Mouse (Mus musculus): ENCODE measurements around the gene Cst6. TPM values are rescaled to one million over a fixed set of nuclear protein-coding genes. Genes with fewer than 3 reads are reported as not detected.

The Cst6 gene
- polyA plus RNA-seq, 1 experiment from 2014 or later = 1.8 TPM

DNA sequence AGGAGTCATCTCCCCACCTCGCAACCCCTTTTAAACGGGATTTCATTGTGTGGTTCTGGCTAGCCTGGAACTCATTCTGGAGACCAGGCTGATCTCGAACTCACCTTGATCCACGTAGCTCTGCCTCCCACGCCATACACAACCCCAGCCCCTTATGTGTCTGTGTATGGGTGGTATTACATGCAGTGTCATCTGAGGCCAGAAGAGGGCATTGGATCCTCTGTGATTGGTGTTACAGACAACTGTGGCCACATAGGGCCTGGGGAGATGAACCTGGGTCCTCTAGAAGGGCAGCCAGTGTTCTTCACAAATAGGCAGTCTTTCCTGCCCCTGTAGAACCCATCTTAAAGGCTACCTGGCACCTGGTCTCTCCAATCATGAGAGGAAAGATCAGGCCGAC is 43.1 kb downstream of the Cst6 start:
- Histone ChIP-seq H3K4me1 (ENCODE audit: control insufficient read depth, insufficient read depth, low read length) (no peaks in the 10 kb centered on the region), H3K4me3 (ENCODE audit: low read depth, low read length) (no peak overlapping the region), H3K27ac (ENCODE audit: low read depth, low read length) (no peak overlapping the region), H3K4me2 (ENCODE audit: low read depth) (no peak overlapping the region), H3K9me3 (ENCODE audit: control insufficient read depth, low read length) (no peaks in the 10 kb centered on the region), H3K9ac (ENCODE audit: low read length) (no peak overlapping the region), H3K36me3 (ENCODE audit: control insufficient read depth, insufficient read depth, low read length) (peaks cover 8% of the 10 kb centered on the region; the same call in 1 of the 2 replicates), H3K27me3 (ENCODE audit: control insufficient read depth, insufficient read depth, low read length) (no peaks in the 10 kb centered on the region)
- WGBS = 90% methylated on average over 6 of the region's 6 CpGs
- DNase-seq (ENCODE audit: low spot score) (no peak), ATAC-seq (ENCODE audit: insufficient read depth, low FRiP score, low TSS enrichment) (no peak)

DNA sequence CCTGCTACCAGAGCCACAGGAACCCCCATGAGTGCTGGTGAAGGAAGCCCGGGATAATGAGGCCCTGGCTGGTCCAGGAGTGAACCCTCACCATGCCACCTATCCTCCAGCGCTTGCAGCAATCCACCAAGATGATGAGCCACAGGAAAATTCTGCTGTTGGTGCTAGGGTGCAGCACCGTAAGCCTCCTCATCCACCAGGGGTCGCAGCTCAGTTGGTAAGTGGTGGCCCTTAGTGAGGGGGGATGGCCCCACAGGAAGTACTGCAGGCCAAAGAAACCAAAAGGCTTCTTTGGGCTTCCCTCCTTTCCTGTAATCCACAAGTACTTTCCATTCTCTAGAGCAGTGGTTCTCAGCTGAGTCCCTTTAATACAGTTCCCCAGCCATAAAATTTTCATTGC is 46.9 kb downstream of the Cst6 start:
- ATAC-seq (ENCODE audit: insufficient read depth, low FRiP score, low TSS enrichment) = no peak
- H3K27me3 ChIP-seq (ENCODE audit: control insufficient read depth, insufficient read depth, low read length) = no peaks in the 10 kb centered on the region
- no peak overlapping the region for H3K9ac ChIP-seq (ENCODE audit: low read length)
- H3K4me1 ChIP-seq (ENCODE audit: control insufficient read depth, insufficient read depth, low read length) = peaks cover 3% of the 10 kb centered on the region; the same call in 1 of the 2 replicates
- no peaks in the 10 kb centered on the region for H3K9me3 ChIP-seq (ENCODE audit: control insufficient read depth, low read length)
- no peak overlapping the region for H3K4me2 ChIP-seq (ENCODE audit: low read depth)
- no peak overlapping the region for H3K4me3 ChIP-seq (ENCODE audit: low read depth, low read length)
- DNase-seq (ENCODE audit: low spot score) = peak; percentile 55
- peaks cover 8% of the 10 kb centered on the region; the same call in 1 of the 2 replicates for H3K36me3 ChIP-seq (ENCODE audit: control insufficient read depth, insufficient read depth, low read length)
- no peak overlapping the region for H3K27ac ChIP-seq (ENCODE audit: low read depth, low read length)
- 22% methylated on average over 4 of the region's 4 CpGs for WGBS

DNA sequence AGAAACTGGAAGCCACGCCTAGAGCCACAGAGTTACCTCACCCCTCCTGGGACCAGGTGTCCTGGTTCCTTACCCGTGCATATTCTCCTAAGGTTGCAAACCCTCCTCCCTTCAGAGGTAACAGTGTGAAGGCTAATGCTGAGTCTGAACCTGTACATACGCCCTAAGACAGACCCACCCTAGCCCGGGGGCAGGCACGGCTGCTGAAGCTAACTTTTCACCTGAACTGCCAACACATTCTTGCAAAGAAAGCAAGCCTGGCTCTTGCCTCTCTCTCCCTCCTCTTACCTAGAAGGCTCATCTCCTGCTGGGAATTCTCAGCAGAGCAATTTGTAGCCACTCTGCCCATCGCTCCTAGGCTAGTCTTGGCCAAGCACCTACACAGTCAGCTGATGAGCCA is 48.8 kb downstream of the Cst6 start:
- no peak for ATAC-seq (ENCODE audit: insufficient read depth, low FRiP score, low TSS enrichment)
- DNase-seq (ENCODE audit: low spot score) = no peak
- H3K36me3 ChIP-seq (ENCODE audit: control insufficient read depth, insufficient read depth, low read length) = no peaks in the 10 kb centered on the region
- H3K4me2 ChIP-seq (ENCODE audit: low read depth) = no peak overlapping the region
- no peak overlapping the region for H3K4me3 ChIP-seq (ENCODE audit: low read depth, low read length)
- H3K4me1 ChIP-seq (ENCODE audit: control insufficient read depth, insufficient read depth, low read length) = peaks cover 3% of the 10 kb centered on the region; the same call in 1 of the 2 replicates
- 86% methylated on average over 6 of the region's 6 CpGs for WGBS
- H3K27ac ChIP-seq (ENCODE audit: low read depth, low read length) = no peak overlapping the region
- no peaks in the 10 kb centered on the region for H3K9me3 ChIP-seq (ENCODE audit: control insufficient read depth, low read length)
- no peaks in the 10 kb centered on the region for H3K27me3 ChIP-seq (ENCODE audit: control insufficient read depth, insufficient read depth, low read length)
- H3K9ac ChIP-seq (ENCODE audit: low read length) = no peak overlapping the region

DNA sequence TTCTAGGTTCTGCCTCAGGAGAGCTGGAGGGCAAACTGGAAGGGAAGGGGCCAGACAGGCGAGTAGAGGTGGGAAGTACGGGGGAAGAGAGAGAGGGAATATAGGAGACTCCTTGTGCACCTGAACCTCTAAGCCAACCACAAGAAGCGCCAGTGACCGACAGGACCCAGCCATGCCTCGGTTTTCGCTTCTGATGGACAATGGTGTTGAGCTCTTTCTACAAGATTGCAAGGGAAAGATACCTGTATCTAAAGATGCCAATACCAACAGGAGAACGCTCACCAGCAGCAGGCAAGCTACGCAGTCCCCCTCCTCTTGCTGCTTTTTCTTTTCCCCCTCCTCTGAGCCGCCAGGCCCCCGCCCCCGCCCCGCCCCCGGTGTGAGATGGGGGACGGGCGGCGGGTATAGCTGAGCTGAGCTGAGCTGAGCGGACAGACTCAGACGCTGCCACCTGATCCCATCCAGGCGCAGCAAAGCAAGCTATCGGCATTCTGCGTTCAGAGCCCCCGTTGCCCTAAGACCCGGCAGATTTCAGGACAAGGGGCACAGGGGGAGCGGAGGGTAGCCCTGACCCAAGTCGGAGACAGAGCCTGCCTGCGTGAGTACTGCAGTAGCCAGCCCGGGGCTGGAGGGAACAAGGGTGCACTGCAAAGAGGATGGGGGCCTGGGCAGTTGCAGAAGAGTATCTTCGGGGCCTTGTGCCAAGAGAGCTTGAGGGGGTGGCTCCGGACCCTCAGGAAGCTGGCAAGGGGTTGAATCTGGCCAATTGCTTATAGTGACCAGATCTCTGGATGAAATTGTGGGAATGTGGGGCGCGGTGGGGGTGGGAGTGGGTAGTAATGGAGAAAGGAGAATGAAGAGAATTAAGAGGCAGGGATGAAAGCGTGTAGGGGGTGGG is 51.2 kb downstream of the Cst6 start, which contains the start of gene Gal3st3:
Gene Gal3st3, plus strand, starts transcription at position 429 of the 898 bp plus-strand sequence.
- Histone ChIP-seq H3K27me3 (ENCODE audit: control insufficient read depth, insufficient read depth, low read length) (no peaks in the 10 kb centered on the region), H3K4me1 (ENCODE audit: control insufficient read depth, insufficient read depth, low read length) (peaks cover 8% of the 10 kb centered on the region; the same call in 1 of the 2 replicates), H3K9ac (ENCODE audit: low read length) (peak within 1 kb of the TSS; percentile 78), H3K36me3 (ENCODE audit: control insufficient read depth, insufficient read depth, low read length) (no peaks in the 10 kb centered on the region; the same call in 1 of the 2 replicates), H3K4me3 (ENCODE audit: low read depth, low read length) (peak within 1 kb of the TSS; percentile 48), H3K4me2 (ENCODE audit: low read depth) (peak within 1 kb of the TSS; percentile 70), H3K27ac (ENCODE audit: low read depth, low read length) (no peak within 1 kb of the TSS), H3K9me3 (ENCODE audit: control insufficient read depth, low read length) (no peaks in the 10 kb centered on the region)
- no peak; the same call in 1 of the 2 replicates for ATAC-seq (ENCODE audit: insufficient read depth, low FRiP score, low TSS enrichment)
- WGBS = 7% methylated on average over 31 of the region's 32 CpGs
- DNase-seq (ENCODE audit: low spot score) = peak; percentile 71

DNA sequence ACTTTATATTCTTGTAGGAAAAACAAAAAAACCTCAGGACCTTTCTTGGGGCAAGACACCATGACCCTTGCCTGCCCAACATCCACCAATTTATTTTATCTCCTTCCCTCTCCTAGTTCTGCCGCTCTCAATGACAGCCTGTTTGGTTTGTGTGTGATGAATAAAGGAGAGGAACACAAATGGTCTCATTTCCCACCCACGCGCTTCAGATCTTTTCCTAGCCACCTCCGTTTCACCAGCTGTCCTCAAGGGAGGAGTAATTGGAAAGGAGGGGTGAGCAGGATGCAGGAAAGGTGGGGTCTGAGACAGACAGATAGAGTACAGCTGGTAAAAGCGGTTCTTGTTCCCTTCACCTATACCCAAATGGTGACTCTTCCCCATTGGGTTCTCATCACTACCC is 52.7 kb downstream of the Cst6 start:
- Histone ChIP-seq H3K27me3 (ENCODE audit: control insufficient read depth, insufficient read depth, low read length) (no peaks in the 10 kb centered on the region), H3K4me3 (ENCODE audit: low read depth, low read length) (no peak overlapping the region), H3K4me1 (ENCODE audit: control insufficient read depth, insufficient read depth, low read length) (peaks cover 8% of the 10 kb centered on the region; the same call in 1 of the 2 replicates), H3K27ac (ENCODE audit: low read depth, low read length) (no peak overlapping the region), H3K4me2 (ENCODE audit: low read depth) (no peak overlapping the region), H3K36me3 (ENCODE audit: control insufficient read depth, insufficient read depth, low read length) (peaks cover 5% of the 10 kb centered on the region; the same call in 1 of the 2 replicates), H3K9me3 (ENCODE audit: control insufficient read depth, low read length) (no peaks in the 10 kb centered on the region), H3K9ac (ENCODE audit: low read length) (no peak overlapping the region)
- 65% methylated on average over 5 of the region's 5 CpGs for WGBS
- no peak for DNase-seq (ENCODE audit: low spot score)
- ATAC-seq (ENCODE audit: insufficient read depth, low FRiP score, low TSS enrichment) = no peak

DNA sequence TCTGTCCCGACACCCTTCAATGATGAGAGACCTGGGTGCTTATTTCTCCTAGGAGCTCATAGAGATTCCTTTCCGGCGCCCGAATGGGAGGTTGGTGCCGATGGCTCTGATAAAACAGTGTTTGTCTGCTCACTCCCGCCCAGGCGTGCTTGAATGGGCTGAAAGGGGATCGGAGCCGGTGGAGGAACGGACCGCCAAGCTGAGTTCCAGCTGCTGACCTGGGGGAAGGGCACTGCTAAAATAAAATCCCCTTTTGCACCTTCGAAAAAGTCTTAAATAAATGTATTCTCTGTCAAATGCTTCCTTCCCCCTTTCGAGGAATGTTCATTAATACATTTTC is 53.7 kb downstream of the Cst6 start:
- H3K4me2 ChIP-seq (ENCODE audit: low read depth) = peak overlapping the region; percentile 54
- H3K27me3 ChIP-seq (ENCODE audit: control insufficient read depth, insufficient read depth, low read length) = no peaks in the 10 kb centered on the region
- 7% methylated on average over 13 of the region's 13 CpGs for WGBS
- peak overlapping the region; percentile 68 for H3K9ac ChIP-seq (ENCODE audit: low read length)
- H3K27ac ChIP-seq (ENCODE audit: low read depth, low read length) = peak overlapping the region; percentile 58; the same call in 1 of the 2 replicates
- no peak for DNase-seq (ENCODE audit: low spot score)
- H3K36me3 ChIP-seq (ENCODE audit: control insufficient read depth, insufficient read depth, low read length) = peaks cover 8% of the 10 kb centered on the region
- H3K4me3 ChIP-seq (ENCODE audit: low read depth, low read length) = peak overlapping the region; percentile 87
- H3K9me3 ChIP-seq (ENCODE audit: control insufficient read depth, low read length) = no peaks in the 10 kb centered on the region
- H3K4me1 ChIP-seq (ENCODE audit: control insufficient read depth, insufficient read depth, low read length) = peaks cover 8% of the 10 kb centered on the region; the same call in 1 of the 2 replicates
- peak; percentile 55 for ATAC-seq (ENCODE audit: insufficient read depth, low FRiP score, low TSS enrichment)

DNA sequence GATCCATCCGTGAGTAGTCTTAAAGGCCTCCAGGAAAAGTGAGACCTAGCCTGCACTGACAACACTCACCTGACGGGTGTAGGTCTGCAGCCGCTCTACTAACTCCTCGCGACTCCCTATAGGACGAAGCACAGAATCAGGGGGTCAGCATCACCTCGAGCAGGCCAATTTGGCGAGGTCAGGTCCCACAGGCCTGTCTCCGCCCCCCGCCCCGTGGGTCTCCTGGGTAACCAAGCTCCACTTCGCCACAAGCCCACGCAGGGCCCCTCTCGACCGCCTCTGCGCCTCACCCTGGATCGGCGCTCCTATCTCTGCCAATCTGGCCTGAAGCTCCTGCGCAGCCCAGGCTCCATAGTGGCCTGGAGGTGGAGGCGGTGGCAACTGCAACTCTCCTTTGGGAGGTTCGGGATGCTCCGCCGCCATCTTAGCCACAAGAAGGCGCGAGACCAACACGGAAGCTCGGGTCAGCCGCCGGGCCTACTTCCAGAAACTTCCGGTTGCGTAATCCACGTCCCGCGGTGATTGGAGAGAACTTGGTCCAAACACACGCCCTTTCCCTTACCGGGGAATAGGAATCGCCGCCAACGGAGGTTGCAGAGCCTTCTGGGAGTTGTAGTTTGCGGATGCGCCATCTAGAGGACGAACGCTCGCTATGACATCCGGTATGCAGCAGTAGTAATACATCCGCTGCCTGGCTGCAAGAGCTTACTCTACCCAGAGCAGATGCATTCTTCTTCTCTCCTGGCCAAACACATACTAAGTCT is 54.2 kb downstream of the Cst6 start, which contains the start of gene Sf3b2:
Gene Sf3b2, minus strand, starts transcription at position 484 of the 764 bp plus-strand sequence.
- peak within 1 kb of the TSS; percentile 87 for H3K4me3 ChIP-seq (ENCODE audit: low read depth, low read length)
- ATAC-seq (ENCODE audit: insufficient read depth, low FRiP score, low TSS enrichment) = peak; percentile 95
- H3K9ac ChIP-seq (ENCODE audit: low read length) = peak within 1 kb of the TSS; percentile 89
- under 1% methylated on average over 46 of the region's 46 CpGs for whole genome bisulfite sequencing
- peaks cover 11% of the 10 kb centered on the region for H3K36me3 ChIP-seq (ENCODE audit: control insufficient read depth, insufficient read depth, low read length)
- H3K4me1 ChIP-seq (ENCODE audit: control insufficient read depth, insufficient read depth, low read length) = peaks cover 8% of the 10 kb centered on the region; the same call in 1 of the 2 replicates
- H3K27me3 ChIP-seq (ENCODE audit: control insufficient read depth, insufficient read depth, low read length) = no peaks in the 10 kb centered on the region
- H3K4me2 ChIP-seq (ENCODE audit: low read depth) = peak within 1 kb of the TSS; percentile 54
- H3K27ac ChIP-seq (ENCODE audit: low read depth, low read length) = peak within 1 kb of the TSS; percentile 66
- no peaks in the 10 kb centered on the region for H3K9me3 ChIP-seq (ENCODE audit: control insufficient read depth, low read length)
- DNase-seq (ENCODE audit: low spot score) = peak; percentile 97

All from neural tube, embryonic 11.5 days (tissue).